Mouse (Mus musculus) thymus, adult 2 months (tissue): Measurements from ENCODE around the gene Arrdc3. TPM values are rescaled to one million over a fixed set of nuclear protein-coding genes. Genes with fewer than 3 reads are reported as not detected.

ENCODE experiments used
- DNase-seq: peaks from one replicate; pipeline ENCODE4 v3.0.0; 2021
- H3K27ac ChIP-seq: fragments of 200-500 bp; 2 replicates; pipeline ENCODE4 v1.5.1; 2012; ENCODE audit warnings: low read length, control low read depth; ENCODE audit not compliant: control insufficient read depth, insufficient read depth
- H3K27me3 ChIP-seq: fragments of 200-500 bp; 2 replicates; pipeline ENCODE4 v1.6.1; 2012; ENCODE audit warnings: mild to moderate bottlenecking, low read length, moderate library complexity, mixed read lengths; ENCODE audit not compliant: control insufficient read depth, insufficient read depth
- H3K36me3 ChIP-seq: fragments of 200-500 bp; 2 replicates; pipeline ENCODE4 v1.6.1; 2012; ENCODE audit warnings: mild to moderate bottlenecking, low read length, moderate library complexity; ENCODE audit not compliant: control insufficient read depth, insufficient read depth
- H3K4me1 ChIP-seq: fragments of 200-500 bp; replicated peaks from 2 replicates; pipeline ENCODE4 v1.6.1; 2012; ENCODE audit warnings: low read length; ENCODE audit not compliant: control insufficient read depth, insufficient read depth
- H3K4me3 ChIP-seq: fragments of 200-500 bp; 2 replicates; pipeline ENCODE4 v1.5.1; 2012; ENCODE audit warnings: mild to moderate bottlenecking, low read length, control low read depth, moderate library complexity; ENCODE audit not compliant: control insufficient read depth, insufficient read depth
- CTCF ChIP-seq: fragments of 200-500 bp; IDR thresholded peaks from 2 replicates; pipeline ENCODE4 v1.5.1; 2012; ENCODE audit warnings: mild to moderate bottlenecking, control low read depth, low read length, moderate library complexity, borderline replicate concordance; ENCODE audit not compliant: control insufficient read depth, poor library complexity, insufficient read depth; ENCODE audit errors: extremely low read depth
- POLR2A ChIP-seq: fragments of 200-500 bp; IDR thresholded peaks from 2 replicates; pipeline ENCODE4 v1.6.1; 2012; ENCODE audit warnings: mild to moderate bottlenecking, low read length, control low read depth, moderate library complexity; ENCODE audit not compliant: control insufficient read depth, poor library complexity, insufficient read depth; ENCODE audit errors: extremely low read depth
- WGBS: fragments of 180-500 bp; shearing (Covaris S2); methylation state at CpG from one replicate; pipeline ENCODE4 v1.1.7; 2018; 5-methylcytosine and 5-hydroxymethylcytosine counted together
- polyA plus RNA-seq: library from polyadenylated mRNA; depleted of rRNA; stranded (reverse); fragments of >200 nt; gene quantifications from 2 replicates; pipeline ENCODE4 v1.2.3, GENCODE M21; 2012

The Arrdc3 gene
- polyA plus RNA-seq, 1 experiment = 18.9 TPM

DNA sequence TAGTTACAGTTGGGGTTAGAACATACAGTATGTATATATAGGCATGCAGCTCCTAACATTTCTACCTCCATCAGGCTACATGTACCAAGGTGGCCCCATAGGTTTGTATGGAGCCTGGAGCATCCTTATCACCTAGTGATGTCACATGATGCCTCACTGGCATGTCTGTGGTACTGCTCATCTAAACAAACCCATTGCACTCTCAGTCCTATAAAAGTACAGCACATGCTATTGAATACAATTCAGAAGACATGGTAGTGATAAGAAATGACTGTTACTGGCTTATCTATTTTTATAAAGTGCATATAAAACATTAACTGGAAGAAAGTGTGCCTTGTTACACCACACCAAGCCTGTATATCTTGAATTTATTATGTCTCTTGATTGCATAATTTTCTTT, 30.2 kb downstream of the Arrdc3 start:
- Histone ChIP-seq H3K4me1 (no peaks in the 10 kb centered on the region), H3K27ac (no peak overlapping the region), H3K4me3 (no peak overlapping the region), H3K36me3 (no peaks in the 10 kb centered on the region), H3K27me3 (no peaks in the 10 kb centered on the region)
- DNase-seq = no peak
- TF ChIP-seq CTCF (no peak), POLR2A (no peak)

DNA sequence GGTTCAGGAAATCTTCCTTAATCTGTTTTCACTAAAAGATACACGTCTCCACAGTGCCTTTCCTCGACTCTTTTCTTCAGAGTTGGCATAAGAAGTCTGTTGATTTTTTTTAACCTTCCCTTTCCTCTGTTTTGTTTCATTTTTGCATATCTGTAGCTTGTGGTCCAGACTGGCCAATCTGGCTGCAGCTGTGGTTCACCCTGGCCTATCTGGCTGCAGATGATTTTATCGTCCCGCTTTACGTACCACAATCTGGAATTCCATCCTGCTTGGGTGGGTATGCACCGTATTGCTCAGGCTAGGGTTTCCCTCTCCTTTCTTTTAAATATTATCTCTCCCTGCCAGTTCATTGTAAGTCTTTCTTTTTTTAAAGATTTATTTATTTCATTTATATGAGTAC, 37.8 kb downstream of the Arrdc3 start:
- H3K4me3 ChIP-seq = no peak overlapping the region
- 33% methylated on average over 6 of the region's 6 CpGs for WGBS
- TF ChIP-seq CTCF = no peak
- no peak for TF ChIP-seq POLR2A
- no peak for DNase-seq
- no peaks in the 10 kb centered on the region for H3K36me3 ChIP-seq
- H3K27ac ChIP-seq = no peak overlapping the region
- H3K4me1 ChIP-seq = no peaks in the 10 kb centered on the region
- no peaks in the 10 kb centered on the region for H3K27me3 ChIP-seq

DNA sequence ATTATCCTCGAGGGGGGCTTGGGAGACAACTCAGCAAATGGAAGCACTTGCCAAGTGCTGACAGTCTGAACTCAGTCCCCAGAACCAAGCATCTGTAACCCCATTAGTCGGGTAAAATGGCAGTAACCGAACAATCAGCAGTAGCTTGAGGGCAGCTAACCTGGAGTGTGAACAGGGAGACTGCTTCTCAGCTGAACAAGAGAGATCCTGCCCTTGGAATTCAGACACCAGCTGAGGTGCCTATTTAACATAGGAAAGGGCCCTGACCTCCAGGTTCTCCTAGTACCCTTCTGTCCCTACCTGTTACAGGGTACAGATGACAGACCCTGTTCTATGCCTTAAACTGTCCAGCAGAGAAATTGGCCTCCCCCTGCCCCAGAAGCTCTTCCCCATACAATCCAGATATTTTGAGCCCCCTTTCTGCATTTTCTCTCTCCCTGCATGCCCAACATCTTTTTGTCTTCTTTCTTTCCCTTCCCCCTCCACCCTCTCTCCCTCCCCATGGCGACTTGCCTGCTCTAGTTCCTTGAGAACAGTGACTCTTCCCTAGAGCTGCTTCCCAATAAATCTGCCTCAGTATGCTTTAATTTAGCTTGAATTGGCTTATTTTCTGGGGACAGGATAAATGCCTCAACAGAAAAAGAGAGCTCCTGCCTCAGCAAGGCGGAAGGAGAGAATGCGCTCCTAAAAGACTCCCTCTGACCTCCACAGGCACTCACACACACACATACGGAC, 38.6 kb downstream of the Arrdc3 start:
- WGBS = 91% methylated on average over 7 of the region's 7 CpGs
- TF ChIP-seq CTCF = no peak
- TF ChIP-seq POLR2A = no peak

DNA sequence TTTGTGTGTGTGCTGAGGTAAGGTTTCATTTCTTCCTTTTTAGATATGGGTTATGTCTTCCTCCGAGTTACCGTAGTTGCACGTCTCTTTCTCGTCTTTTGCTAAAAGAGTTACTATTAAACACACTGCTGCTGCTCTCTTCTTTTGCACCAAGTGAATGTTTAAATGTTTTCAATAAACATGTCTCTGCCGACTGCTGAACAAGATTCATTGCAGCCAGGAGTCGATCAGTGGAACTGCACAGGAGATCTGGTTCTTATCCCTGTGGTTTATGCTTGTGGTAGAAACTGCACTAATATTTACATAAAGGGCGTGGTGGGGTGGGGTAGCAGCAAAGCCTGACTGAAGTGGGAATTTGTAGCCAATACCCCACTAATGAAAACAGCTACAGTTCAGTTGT, 45.0 kb downstream of the Arrdc3 start:
- DNase-seq = no peak

More for the DNA sequence above, 38.6 kb downstream of the Arrdc3 start:
- no peaks in the 10 kb centered on the region for H3K36me3 ChIP-seq
- H3K27ac ChIP-seq = no peak overlapping the region
- no peaks in the 10 kb centered on the region for H3K27me3 ChIP-seq
- H3K4me3 ChIP-seq = no peak overlapping the region
- H3K4me1 ChIP-seq = no peaks in the 10 kb centered on the region
- DNase-seq = no peak

DNA sequence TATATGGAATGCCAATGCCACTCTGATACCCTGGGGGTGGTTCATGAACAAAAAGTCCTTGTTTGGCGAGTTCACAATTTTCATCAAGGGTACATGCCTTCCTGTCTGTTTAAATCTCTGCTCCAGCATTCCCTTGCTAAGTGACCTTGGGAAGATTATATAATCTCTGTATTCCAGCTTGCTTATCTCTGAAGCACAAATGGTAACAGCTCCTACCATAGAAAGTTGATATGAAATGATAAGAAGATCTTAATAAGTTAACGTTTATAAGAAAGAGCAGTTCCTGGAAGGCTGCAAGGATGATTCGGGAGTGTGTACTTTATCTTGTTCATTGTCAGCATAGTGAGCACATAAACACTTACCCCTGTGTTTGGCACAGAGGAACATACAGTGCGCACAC, 46.8 kb downstream of the Arrdc3 start:
- no peaks in the 10 kb centered on the region for H3K4me1 ChIP-seq
- no peak overlapping the region for H3K4me3 ChIP-seq
- no peak for TF ChIP-seq CTCF
- no peak for TF ChIP-seq POLR2A
- H3K27ac ChIP-seq = no peak overlapping the region
- 92% methylated on average over 4 of the region's 4 CpGs for WGBS
- DNase-seq = no peak
- no peaks in the 10 kb centered on the region for H3K36me3 ChIP-seq
- no peaks in the 10 kb centered on the region for H3K27me3 ChIP-seq

More for the DNA sequence above, 45.0 kb downstream of the Arrdc3 start:
- no peaks in the 10 kb centered on the region for H3K27me3 ChIP-seq
- no peaks in the 10 kb centered on the region for H3K36me3 ChIP-seq
- 74% methylated on average over 7 of the region's 7 CpGs for WGBS
- no peak overlapping the region for H3K27ac ChIP-seq
- TF ChIP-seq POLR2A (no peak), CTCF (no peak)
- no peak overlapping the region for H3K4me3 ChIP-seq
- no peaks in the 10 kb centered on the region for H3K4me1 ChIP-seq

DNA sequence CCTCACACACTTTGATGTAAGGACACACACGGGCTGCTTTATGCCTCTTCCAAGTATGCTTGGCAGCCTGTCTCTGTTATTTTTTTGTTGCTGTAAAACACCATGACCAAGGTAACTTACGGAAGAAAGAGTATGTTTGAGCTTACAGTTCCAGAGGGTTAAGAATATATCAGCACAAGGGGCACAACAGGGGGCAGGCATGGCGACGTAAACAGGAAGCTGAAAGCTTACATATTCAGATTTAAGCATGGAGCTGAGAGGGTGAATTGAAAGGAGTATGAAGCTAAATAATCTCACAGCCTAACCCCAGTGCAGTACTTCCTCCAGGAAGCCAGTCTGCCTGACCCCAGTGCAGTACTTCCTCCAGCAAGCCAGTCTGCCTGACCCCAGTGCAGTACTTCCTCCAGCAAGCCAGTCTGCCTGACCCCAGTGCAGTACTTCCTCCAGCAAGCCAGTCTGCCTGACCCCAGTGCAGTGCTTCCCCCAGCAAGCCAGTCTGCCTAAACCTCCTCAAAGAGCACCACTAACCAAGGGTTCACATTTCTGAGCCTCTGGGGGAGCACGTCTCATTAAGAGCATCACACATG, 49.7 kb downstream of the Arrdc3 start:
- Histone ChIP-seq H3K27me3 (no peaks in the 10 kb centered on the region), H3K36me3 (no peaks in the 10 kb centered on the region), H3K27ac (no peak overlapping the region), H3K4me3 (no peak overlapping the region), H3K4me1 (no peaks in the 10 kb centered on the region)
- TF ChIP-seq CTCF = no peak
- no peak for TF ChIP-seq POLR2A
- DNase-seq = no peak
- 83% methylated on average over 5 of the region's 5 CpGs for WGBS

DNA sequence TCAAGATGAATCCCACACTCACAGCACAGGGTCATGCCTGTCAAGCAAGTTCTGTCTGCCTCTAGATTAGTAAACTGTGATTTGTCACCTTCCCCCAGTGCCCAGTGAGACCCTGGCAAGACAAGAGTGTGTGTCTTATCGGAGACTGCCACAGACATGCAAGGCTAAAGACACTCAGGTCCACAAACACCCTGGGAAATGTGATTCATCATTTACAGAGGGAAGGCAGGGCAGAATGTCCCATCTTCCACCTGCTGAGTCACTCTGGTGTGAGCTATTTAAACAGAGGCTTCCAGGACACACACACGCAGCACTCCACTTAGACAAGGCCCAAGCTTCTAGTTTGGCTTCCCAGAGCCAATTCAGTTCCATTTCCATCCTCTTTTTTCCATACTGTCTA, 53.2 kb downstream of the Arrdc3 start:
- no peak for DNase-seq
- no peak overlapping the region for H3K27ac ChIP-seq
- H3K4me3 ChIP-seq = no peak overlapping the region
- peaks cover 12% of the 10 kb centered on the region for H3K4me1 ChIP-seq
- WGBS = 95% methylated on average over 2 of the region's 2 CpGs
- no peaks in the 10 kb centered on the region for H3K36me3 ChIP-seq
- H3K27me3 ChIP-seq = no peaks in the 10 kb centered on the region
- no peak for TF ChIP-seq POLR2A
- TF ChIP-seq CTCF = no peak
